ENCODE assay signal across 8 mouse cellular contexts in genomic region chr1:79858389-79858994, GRCm38 (mm10). TPM values are rescaled to one million over a fixed set of nuclear protein-coding genes. Genes with fewer than 3 reads are reported as not detected.
A peak's percentile ranks its signal among the peaks of the same experiment; 100 is the strongest.
DNase-seq lines count a peak whose midpoint lies in the region; ATAC-seq and TF ChIP-seq lines count a peak whose summit lies in the region.

No protein-coding gene starts in this region.

- H3K4me2 ChIP-seq in forebrain, embryonic 11.5 days (ENCODE audit: low read depth, low read length, severe bottlenecking): peak overlapping the region; percentile 92
- peak overlapping the region; percentile 93 for H3K4me2 ChIP-seq in hindbrain, embryonic 14.5 days (replicated peaks)
- peak overlapping the region; percentile 76 for H3K4me2 ChIP-seq in liver, embryonic 12.5 days
- peak overlapping the region; percentile 92 for H3K4me2 ChIP-seq in neural tube, embryonic 11.5 days (ENCODE audit: low read depth)

- peak overlapping the region; percentile 77 for H3K4me3 ChIP-seq in left cerebral cortex, adult 2 months
- peak overlapping the region; percentile 59 for H3K4me3 ChIP-seq in forebrain, embryonic 11.5 days (ENCODE audit: low read depth, low read length)
- peak overlapping the region; percentile 90 for H3K4me3 ChIP-seq in hindbrain, embryonic 14.5 days (replicated peaks; ENCODE audit: low read length)
- H3K4me3 ChIP-seq in liver, embryonic 12.5 days: peak overlapping the region; percentile 50
- H3K4me3 ChIP-seq in neural tube, embryonic 11.5 days (ENCODE audit: low read depth, low read length): peak overlapping the region; percentile 68

- H3K9me3 ChIP-seq in forebrain, embryonic 11.5 days (ENCODE audit: control insufficient read depth, low read length): no peaks in the 10 kb centered on the region
- no peaks in the 10 kb centered on the region for H3K9me3 ChIP-seq in hindbrain, embryonic 14.5 days (ENCODE audit: control insufficient read depth, low read length)
- no peaks in the 10 kb centered on the region for H3K9me3 ChIP-seq in liver, embryonic 12.5 days (replicated peaks)
- no peaks in the 10 kb centered on the region for H3K9me3 ChIP-seq in neural tube, embryonic 11.5 days (ENCODE audit: control insufficient read depth, low read length)

- peak; percentile 74 for ATAC-seq in forebrain, embryonic 11.5 days (replicated peaks; ENCODE audit: low FRiP score)
- peak; percentile 77 for ATAC-seq in hindbrain, embryonic 14.5 days (ENCODE audit: low FRiP score)
- ATAC-seq in liver, embryonic 12.5 days: peak; percentile 46
- peak; percentile 75 for ATAC-seq in neural tube, embryonic 11.5 days (ENCODE audit: insufficient read depth, low FRiP score, low TSS enrichment)
- no peak for ATAC-seq in monocyte, adult 5-6 weeks (replicated peaks; ENCODE audit: insufficient number of reproducible peaks, low FRiP score, low TSS enrichment, poor library complexity, severe bottlenecking)

- H3K9ac ChIP-seq in forebrain, embryonic 11.5 days (ENCODE audit: low read length): peak overlapping the region; percentile 72
- peak overlapping the region; percentile 84 for H3K9ac ChIP-seq in hindbrain, embryonic 14.5 days
- H3K9ac ChIP-seq in liver, embryonic 12.5 days: peak overlapping the region; percentile 43
- H3K9ac ChIP-seq in neural tube, embryonic 11.5 days (ENCODE audit: low read length): peak overlapping the region; percentile 82

- no peaks in the 10 kb centered on the region for H3K36me3 ChIP-seq in forebrain, embryonic 11.5 days (ENCODE audit: control insufficient read depth, insufficient read depth, low read length)
- no peaks in the 10 kb centered on the region for H3K36me3 ChIP-seq in hindbrain, embryonic 14.5 days (replicated peaks; ENCODE audit: control insufficient read depth, insufficient read depth)
- no peaks in the 10 kb centered on the region for H3K36me3 ChIP-seq in liver, embryonic 12.5 days
- no peaks in the 10 kb centered on the region for H3K36me3 ChIP-seq in neural tube, embryonic 11.5 days (ENCODE audit: control insufficient read depth, insufficient read depth, low read length)

- peak overlapping the region; percentile 81 for H3K27ac ChIP-seq in left cerebral cortex, adult 2 months
- H3K27ac ChIP-seq in forebrain, embryonic 11.5 days (ENCODE audit: low read depth, low read length): no peak overlapping the region
- H3K27ac ChIP-seq in hindbrain, embryonic 14.5 days: peak overlapping the region; percentile 43
- H3K27ac ChIP-seq in liver, embryonic 12.5 days: no peak overlapping the region
- H3K27ac ChIP-seq in neural tube, embryonic 11.5 days (ENCODE audit: low read depth, low read length): no peak overlapping the region

- H3K4me1 ChIP-seq in forebrain, embryonic 11.5 days (replicated peaks; ENCODE audit: control insufficient read depth, insufficient read depth, low read length): peaks cover 2% of the 10 kb centered on the region; the same call in 1 of the 2 replicates
- H3K4me1 ChIP-seq in hindbrain, embryonic 14.5 days (replicated peaks; ENCODE audit: control insufficient read depth, insufficient read depth, low read length): peaks cover 20% of the 10 kb centered on the region
- H3K4me1 ChIP-seq in liver, embryonic 12.5 days: 0 out of 2 replicates have a peak, but pooled peaks cover 6% of the 10 kb centered on the region
- peaks cover 9% of the 10 kb centered on the region; the same call in 1 of the 2 replicates for H3K4me1 ChIP-seq in neural tube, embryonic 11.5 days (ENCODE audit: control insufficient read depth, insufficient read depth, low read length)

- peaks cover 9% of the 10 kb centered on the region for H3K27me3 ChIP-seq in forebrain, embryonic 11.5 days (ENCODE audit: control insufficient read depth, insufficient read depth, low read length)
- no peaks in the 10 kb centered on the region for H3K27me3 ChIP-seq in hindbrain, embryonic 14.5 days (ENCODE audit: control insufficient read depth, insufficient read depth, low read length)
- peaks cover 68% of the 10 kb centered on the region for H3K27me3 ChIP-seq in liver, embryonic 12.5 days (replicated peaks)
- H3K27me3 ChIP-seq in neural tube, embryonic 11.5 days (ENCODE audit: control insufficient read depth, insufficient read depth, low read length): peaks cover 3% of the 10 kb centered on the region; the same call in 1 of the 2 replicates

- intact Hi-C loops in left cerebral cortex, adult 2 months (cut with DNase I): loop anchor here (2.0 kb wide), 1 partner anchor 34 kb away; no protein-coding TSS in a partner anchor

- no peak; the same call in 1 of the 2 replicates for TF ChIP-seq CTCF in left cerebral cortex, adult 2 months (IDR thresholded peaks at IDR 0.05)

- under 1% methylated on average over 55 of the region's 76 CpGs for WGBS in forebrain, embryonic 11.5 days
- WGBS in hindbrain, embryonic 14.5 days: under 1% methylated on average over 64 of the region's 76 CpGs
- under 1% methylated on average over 55 of the region's 76 CpGs for WGBS in liver, embryonic 12.5 days (ENCODE audit: insufficient replicate concordance)
- WGBS in neural tube, embryonic 11.5 days: under 1% methylated on average over 49 of the region's 76 CpGs

- DNase-seq in left cerebral cortex, adult 2 months (ENCODE audit: extremely low spot score in 1 of 2, low spot score in 2 of 2): peak; percentile 40
- DNase-seq in left cerebral cortex, adult 11 months (ENCODE audit: low spot score): no peak
- peak; percentile 58 for DNase-seq in ZHBTc4 (ENCODE audit: low read depth, low spot score)
- DNase-seq in forebrain, embryonic 11.5 days (ENCODE audit: low spot score): peak; percentile 80
- peak; percentile 45 for DNase-seq in hindbrain, embryonic 14.5 days (ENCODE audit: low spot score)
- peak; percentile 72 for DNase-seq in neural tube, embryonic 11.5 days (ENCODE audit: low spot score)

RNA-seq across cellular contexts. Expression of gene Serpine2, which starts 2.5 kb away (rescaled TPM):
- total RNA-seq in left cerebral cortex, adult 2 months (2021): 100 to 1,000 TPM; 134 to 141 TPM
- polyA plus RNA-seq in forebrain, embryonic 11.5 days (2014; fragmentation: Nextera tagmentation; extraction: Ambion mirVana): 49.1 and 57.8 TPM in 2 replicates
- 328 and 356 TPM in 2 replicates for polyA plus RNA-seq in hindbrain, embryonic 14.5 days (2014; fragmentation: Nextera tagmentation; extraction: Ambion mirVana)
- polyA plus RNA-seq in liver, embryonic 12.5 days (2016; fragmentation: Nextera tagmentation; extraction: Ambion mirVana): 12.6 and 14.5 TPM in 2 replicates
- polyA plus RNA-seq in neural tube, embryonic 11.5 days (2014; fragmentation: Nextera tagmentation; extraction: Ambion mirVana): 116 and 122 TPM in 2 replicates
- 3.4 to 7.1 TPM in 2 of 3 replicates, not detected in the other for total RNA-seq in monocyte, adult 5-6 weeks (2017)

Comparison
In these comparisons a context has a peak if more than half of its experiments do, and no peak if none do; other contexts are left out.
1. H3K27ac ChIP-seq: peak in left cerebral cortex, adult 2 months (single experiment) and hindbrain, embryonic 14.5 days (single experiment); none in forebrain, embryonic 11.5 days (single experiment), liver, embryonic 12.5 days (single experiment) and neural tube, embryonic 11.5 days (single experiment).
2. Peak in every context shown above with its lines, with median percentiles within 50 percentile points of each other: H3K4me3 ChIP-seq, H3K4me2 ChIP-seq and H3K9ac ChIP-seq.